Mouse (Mus musculus): ENCODE measurements around the gene Nudcd3. TPM values are rescaled to one million over a fixed set of nuclear protein-coding genes. Genes with fewer than 3 reads are reported as not detected.

Nudcd3 gene
- polyA plus RNA-seq, 2 experiments = 9.3 to 10.2 TPM

DNA sequence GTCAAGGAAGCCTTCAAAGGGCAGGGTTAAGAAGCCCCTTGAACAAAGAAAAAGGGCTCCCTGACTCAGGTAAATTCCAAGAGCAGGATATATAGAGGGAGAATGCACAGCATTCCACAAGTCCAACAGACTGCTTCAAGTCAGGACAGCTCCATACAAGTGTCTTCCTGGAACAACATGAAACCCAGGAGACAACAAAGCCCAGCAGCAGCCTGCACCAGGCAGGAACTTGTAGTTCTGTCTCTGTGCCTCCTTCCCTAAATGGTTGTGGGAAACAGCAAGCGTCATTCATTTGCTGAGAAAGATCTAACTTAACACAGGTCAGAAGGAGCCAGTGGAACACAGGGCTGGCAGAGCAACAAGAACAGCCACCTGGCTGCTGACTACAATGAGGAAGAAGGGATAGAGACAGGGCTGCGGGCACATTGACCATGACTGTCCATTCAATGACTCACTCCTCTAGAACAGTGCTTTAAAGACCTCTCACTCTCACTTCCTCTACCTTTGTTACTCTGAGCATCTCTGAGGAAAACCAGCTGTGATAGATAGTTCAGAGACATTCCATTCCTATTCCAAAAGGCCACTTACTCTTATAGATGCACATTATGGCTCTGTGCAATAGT is 31.1 kb downstream of the Nudcd3 start:
- H3K9ac ChIP-seq (replicated peaks) = no peak overlapping the region
- TF ChIP-seq EP300 (IDR thresholded peaks at IDR 0.05; ENCODE audit: low read depth) = no peak
- no peak for TF ChIP-seq CTCF (IDR thresholded peaks at IDR 0.05; ENCODE audit: low read depth)
- H3K4me1 ChIP-seq (replicated peaks; ENCODE audit: control insufficient read depth in 2 of 2, insufficient read depth in 2 of 2, low read length in 1 of 2) = peaks cover 0 to 13% of the 10 kb centered on the region in 2 experiments; a peak in 2 of 4 replicates
- no peak overlapping the region for H3K4me3 ChIP-seq (ENCODE audit: insufficient read depth in 1 of 2, low read depth in 2 of 2, low read length in 2 of 2)
- 28% methylated on average over 2 of the region's 2 CpGs for WGBS (ENCODE audit: insufficient replicate concordance)
- H3K9me3 ChIP-seq (ENCODE audit: control insufficient read depth, low read length) = no peaks in the 10 kb centered on the region
- no peak overlapping the region for H3K27ac ChIP-seq
- DNase-seq (ENCODE audit: low read depth in 3 of 3, low spot score in 3 of 3) (no peak), ATAC-seq (ENCODE audit: insufficient read depth) (no peak)
- H3K4me2 ChIP-seq (ENCODE audit: low read depth) = no peak overlapping the region
- H3K27me3 ChIP-seq (ENCODE audit: control insufficient read depth, insufficient read depth, low read length) = no peaks in the 10 kb centered on the region
- no peaks in the 10 kb centered on the region for H3K36me3 ChIP-seq (replicated peaks; ENCODE audit: control insufficient read depth, insufficient read depth, low read depth)

DNA sequence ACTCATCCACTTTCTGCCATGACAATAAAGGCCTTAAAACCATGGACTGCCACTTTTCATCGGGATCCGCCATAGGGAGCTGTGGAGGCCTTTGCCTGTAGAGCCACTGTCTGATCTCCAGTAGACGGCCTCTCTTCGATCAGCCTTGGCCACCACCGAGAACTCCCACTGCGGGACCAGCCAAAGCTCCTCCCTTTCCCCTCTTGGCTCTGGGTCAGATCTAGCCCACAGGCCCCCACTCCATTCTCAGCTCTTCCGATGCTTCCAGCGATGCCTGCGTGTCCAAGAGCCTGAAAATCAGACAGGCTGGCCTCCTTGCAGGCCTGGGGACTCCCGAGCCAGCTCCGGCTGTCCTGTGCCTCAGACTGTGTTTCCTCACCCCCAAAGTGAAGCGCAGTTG is 33.9 kb downstream of the Nudcd3 start:
- TF ChIP-seq CTCF (IDR thresholded peaks at IDR 0.05; ENCODE audit: low read depth) (no peak), EP300 (IDR thresholded peaks at IDR 0.05; ENCODE audit: low read depth) (no peak)
- ATAC-seq (ENCODE audit: insufficient read depth) (no peak), DNase-seq (ENCODE audit: low read depth in 3 of 3, low spot score in 3 of 3) (no peak)
- 80% methylated on average over 12 of the region's 12 CpGs for WGBS (ENCODE audit: insufficient replicate concordance)
- H3K27me3 ChIP-seq (ENCODE audit: control insufficient read depth, insufficient read depth, low read length) = no peaks in the 10 kb centered on the region
- no peaks in the 10 kb centered on the region for H3K36me3 ChIP-seq (replicated peaks; ENCODE audit: control insufficient read depth, insufficient read depth, low read depth)
- H3K27ac ChIP-seq = no peak overlapping the region
- H3K4me1 ChIP-seq (replicated peaks; ENCODE audit: control insufficient read depth in 2 of 2, insufficient read depth in 2 of 2, low read length in 1 of 2) = peaks cover 0 to 13% of the 10 kb centered on the region in 2 experiments; a peak in 2 of 4 replicates
- no peak overlapping the region for H3K9ac ChIP-seq (replicated peaks)
- no peak overlapping the region for H3K4me3 ChIP-seq (ENCODE audit: insufficient read depth in 1 of 2, low read depth in 2 of 2, low read length in 2 of 2)
- no peaks in the 10 kb centered on the region for H3K9me3 ChIP-seq (ENCODE audit: control insufficient read depth, low read length)
- H3K4me2 ChIP-seq (ENCODE audit: low read depth) = no peak overlapping the region

DNA sequence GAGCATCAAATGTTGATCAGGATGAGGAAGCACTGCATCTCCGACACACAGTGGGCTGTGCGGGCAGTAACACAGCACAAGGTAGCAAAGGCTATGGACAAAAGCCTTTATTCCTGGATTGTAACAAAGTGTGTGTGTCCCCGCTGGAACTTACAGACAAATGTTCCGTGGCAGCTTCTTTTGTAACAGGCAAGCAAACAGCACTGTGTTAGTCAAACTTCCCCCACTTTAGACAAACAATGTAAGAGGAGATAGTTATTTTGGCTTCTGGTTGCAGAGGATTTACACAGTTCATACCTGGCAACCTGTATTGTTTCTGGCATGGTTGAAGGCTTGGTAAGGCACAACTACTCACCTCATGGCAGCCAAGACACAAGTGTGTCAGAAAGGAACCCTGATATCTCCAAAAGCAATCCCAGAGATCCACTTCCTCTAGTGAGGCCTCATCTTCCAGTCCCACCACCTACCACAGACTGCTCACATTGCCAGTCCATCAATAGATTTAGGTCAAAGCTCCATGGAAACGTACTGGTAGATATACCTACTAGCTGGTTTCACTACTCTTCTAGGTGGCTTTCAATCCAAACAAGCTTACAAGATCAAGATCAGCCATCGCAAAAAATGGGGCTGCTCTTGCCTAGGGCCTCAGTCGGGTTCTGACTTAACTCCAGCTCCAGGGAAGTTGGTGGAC is 34.7 kb downstream of the Nudcd3 start:
- Histone ChIP-seq H3K4me3 (ENCODE audit: insufficient read depth in 1 of 2, low read depth in 2 of 2, low read length in 2 of 2) (no peak overlapping the region), H3K27me3 (ENCODE audit: control insufficient read depth, insufficient read depth, low read length) (no peaks in the 10 kb centered on the region), H3K27ac (no peak overlapping the region), H3K9me3 (ENCODE audit: control insufficient read depth, low read length) (no peaks in the 10 kb centered on the region), H3K4me1 (replicated peaks; ENCODE audit: control insufficient read depth in 2 of 2, insufficient read depth in 2 of 2, low read length in 1 of 2) (peaks cover 0 to 14% of the 10 kb centered on the region in 2 experiments; a peak in 2 of 4 replicates), H3K4me2 (ENCODE audit: low read depth) (no peak overlapping the region), H3K9ac (replicated peaks) (no peak overlapping the region), H3K36me3 (replicated peaks; ENCODE audit: control insufficient read depth, insufficient read depth, low read depth) (no peaks in the 10 kb centered on the region)
- 68% methylated on average over 7 of the region's 7 CpGs for WGBS (ENCODE audit: insufficient replicate concordance)
- ATAC-seq (ENCODE audit: insufficient read depth) (no peak), DNase-seq (ENCODE audit: low read depth in 3 of 3, low spot score in 3 of 3) (no peak)
- TF ChIP-seq EP300 (IDR thresholded peaks at IDR 0.05; ENCODE audit: low read depth) = no peak
- TF ChIP-seq CTCF (IDR thresholded peaks at IDR 0.05; ENCODE audit: low read depth) = no peak

DNA sequence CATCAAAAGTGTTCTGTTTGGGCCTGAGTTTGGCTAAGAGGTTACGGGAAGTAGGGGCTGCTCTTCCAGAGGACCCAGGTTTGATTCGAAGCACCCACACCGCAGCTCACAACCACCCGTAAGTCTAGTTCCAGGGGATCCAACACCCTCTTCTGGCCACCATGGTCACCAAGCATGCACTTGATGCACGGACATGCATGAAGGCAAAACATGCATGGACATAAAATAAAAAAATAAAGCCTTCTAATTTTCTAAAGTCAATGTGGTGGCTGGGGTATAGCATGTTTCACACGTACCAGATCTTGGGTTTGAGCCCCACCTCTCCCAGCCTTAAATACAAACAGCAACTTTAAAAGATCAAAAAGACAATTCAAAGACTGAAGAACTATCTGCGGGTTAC is 35.4 kb downstream of the Nudcd3 start:
- DNase-seq (ENCODE audit: low read depth in 3 of 3, low spot score in 3 of 3) = no peak
- WGBS (ENCODE audit: insufficient replicate concordance) = 82% methylated on average over 7 of the region's 7 CpGs
- no peaks in the 10 kb centered on the region for H3K36me3 ChIP-seq (replicated peaks; ENCODE audit: control insufficient read depth, insufficient read depth, low read depth)
- H3K4me1 ChIP-seq (replicated peaks; ENCODE audit: control insufficient read depth in 2 of 2, insufficient read depth in 2 of 2, low read length in 1 of 2) = peaks cover 0 to 20% of the 10 kb centered on the region in 2 experiments; a peak in 2 of 4 replicates
- H3K4me2 ChIP-seq (ENCODE audit: low read depth) = no peak overlapping the region
- no peak overlapping the region for H3K9ac ChIP-seq (replicated peaks)
- no peaks in the 10 kb centered on the region for H3K27me3 ChIP-seq (ENCODE audit: control insufficient read depth, insufficient read depth, low read length)
- no peak overlapping the region for H3K4me3 ChIP-seq (ENCODE audit: insufficient read depth in 1 of 2, low read depth in 2 of 2, low read length in 2 of 2)
- TF ChIP-seq CTCF (IDR thresholded peaks at IDR 0.05; ENCODE audit: low read depth) = no peak
- TF ChIP-seq EP300 (IDR thresholded peaks at IDR 0.05; ENCODE audit: low read depth) = no peak
- H3K27ac ChIP-seq = no peak overlapping the region
- H3K9me3 ChIP-seq (ENCODE audit: control insufficient read depth, low read length) = no peaks in the 10 kb centered on the region
- no peak for ATAC-seq (ENCODE audit: insufficient read depth)

DNA sequence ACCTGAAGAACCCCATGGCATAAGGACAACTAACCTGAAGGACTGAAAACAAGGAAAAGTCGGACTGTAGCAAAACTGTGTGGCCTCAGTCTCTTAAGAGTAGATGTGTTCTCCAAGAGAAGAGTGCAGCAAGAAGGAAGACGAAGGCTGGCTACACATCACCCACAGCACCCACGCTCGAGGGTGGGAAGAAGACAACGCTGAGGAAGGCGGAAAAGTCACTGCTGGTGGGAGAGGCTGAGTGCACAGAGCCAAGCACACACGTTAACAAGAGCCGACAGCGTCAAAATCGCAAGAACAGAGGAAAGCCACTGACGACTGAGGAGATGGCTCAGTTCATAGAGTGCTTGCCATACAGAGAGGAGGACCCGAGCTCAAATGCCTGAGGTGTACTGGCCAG is 36.5 kb downstream of the Nudcd3 start:
- ATAC-seq (ENCODE audit: insufficient read depth) (no peak), DNase-seq (ENCODE audit: low read depth in 3 of 3, low spot score in 3 of 3) (no peak)
- WGBS (ENCODE audit: insufficient replicate concordance) = 77% methylated on average over 12 of the region's 12 CpGs
- H3K9me3 ChIP-seq (ENCODE audit: control insufficient read depth, low read length) = no peaks in the 10 kb centered on the region
- no peak overlapping the region for H3K9ac ChIP-seq (replicated peaks)
- TF ChIP-seq CTCF (IDR thresholded peaks at IDR 0.05; ENCODE audit: low read depth) (no peak), EP300 (IDR thresholded peaks at IDR 0.05; ENCODE audit: low read depth) (no peak)
- H3K4me2 ChIP-seq (ENCODE audit: low read depth) = no peak overlapping the region
- peaks cover 0 to 21% of the 10 kb centered on the region in 2 experiments; a peak in 2 of 4 replicates for H3K4me1 ChIP-seq (replicated peaks; ENCODE audit: control insufficient read depth in 2 of 2, insufficient read depth in 2 of 2, low read length in 1 of 2)
- no peaks in the 10 kb centered on the region for H3K27me3 ChIP-seq (ENCODE audit: control insufficient read depth, insufficient read depth, low read length)
- no peaks in the 10 kb centered on the region for H3K36me3 ChIP-seq (replicated peaks; ENCODE audit: control insufficient read depth, insufficient read depth, low read depth)
- H3K4me3 ChIP-seq (ENCODE audit: insufficient read depth in 1 of 2, low read depth in 2 of 2, low read length in 2 of 2) = no peak overlapping the region
- no peak overlapping the region for H3K27ac ChIP-seq
